In the genomic region with DNA sequence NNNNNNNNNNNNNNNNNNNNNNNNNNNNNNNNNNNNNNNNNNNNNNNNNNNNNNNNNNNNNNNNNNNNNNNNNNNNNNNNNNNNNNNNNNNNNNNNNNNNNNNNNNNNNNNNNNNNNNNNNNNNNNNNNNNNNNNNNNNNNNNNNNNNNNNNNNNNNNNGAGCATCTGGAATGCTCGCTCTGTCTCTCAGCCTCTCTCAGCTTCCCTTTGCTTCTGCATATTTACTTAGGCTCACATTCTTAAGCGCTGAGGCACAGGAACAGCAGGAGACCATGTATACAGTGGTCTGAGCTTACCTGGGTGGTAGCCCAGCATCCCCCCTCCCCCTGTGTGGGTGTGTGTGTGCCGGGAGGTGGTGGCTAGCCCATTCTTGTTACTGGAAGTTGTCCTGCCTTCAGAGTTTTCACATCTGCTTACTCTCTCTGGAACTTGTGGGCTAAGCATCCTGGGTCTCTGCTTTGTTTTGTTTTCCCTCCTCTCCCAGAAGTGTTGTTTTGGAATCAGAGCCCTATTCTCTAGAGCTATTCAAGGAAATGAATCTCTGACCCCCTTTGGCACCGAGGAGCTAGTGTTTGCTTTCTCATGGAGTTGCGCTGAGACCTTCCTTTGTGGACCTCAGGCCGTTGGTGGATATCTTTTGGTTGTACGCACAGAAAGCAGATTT, we compare ENCODE assay signal across 8 mouse cellular contexts. TPM values are rescaled to one million over a fixed set of nuclear protein-coding genes. Genes with fewer than 3 reads are reported as not detected.
A peak's percentile ranks its signal among the peaks of the same experiment; 100 is the strongest.
DNase-seq lines count a peak whose midpoint lies in the region; ATAC-seq lines count a peak whose summit lies in the region.

No protein-coding gene starts in this region.

- H3K4me3 ChIP-seq in heart, embryonic 12.5 days, result no peak overlapping the region
- no peak overlapping the region for H3K4me3 ChIP-seq in hindbrain, embryonic 16.5 days (ENCODE audit: low read length)

- peak; percentile 94 for DNase-seq in heart, adult 11 months
- DNase-seq in urinary bladder, postnatal 14 days (ENCODE audit: low spot score), result peak; percentile 31
- no peak for DNase-seq in urinary bladder, postnatal 4 days (ENCODE audit: low spot score in 2 of 2)
- no peak for DNase-seq in thymus, postnatal 10 days (ENCODE audit: low spot score in 2 of 2)
- no peak for DNase-seq in thymus, postnatal 0 days (ENCODE audit: low spot score)

- no peak overlapping the region; the same call in 1 of the 2 replicates for H3K9ac ChIP-seq in heart, embryonic 12.5 days
- H3K9ac ChIP-seq in hindbrain, embryonic 16.5 days (ENCODE audit: low read depth, low read length), result no peak overlapping the region

- H3K27ac ChIP-seq in heart, embryonic 12.5 days (ENCODE audit: poor library complexity, severe bottlenecking), result no peak overlapping the region
- H3K27ac ChIP-seq in hindbrain, embryonic 16.5 days (ENCODE audit: low read depth, low read length), result peak overlapping the region; percentile 36; the same call in 1 of the 2 replicates

- no peak for ATAC-seq in heart, embryonic 12.5 days (ENCODE audit: insufficient number of reproducible peaks, low FRiP score)
- ATAC-seq in hindbrain, embryonic 16.5 days, result peak; percentile 41
- no peak for ATAC-seq in CD4-positive, CD25-positive, alpha-beta regulatory T cell, adult 4 months

- H3K4me2 ChIP-seq in heart, embryonic 12.5 days, result no peak overlapping the region
- H3K4me2 ChIP-seq in hindbrain, embryonic 16.5 days (ENCODE audit: low read length), result no peak overlapping the region

- peaks cover 26% of the 10 kb centered on the region for H3K4me1 ChIP-seq in heart, embryonic 12.5 days (replicated peaks)
- H3K4me1 ChIP-seq in hindbrain, embryonic 16.5 days (ENCODE audit: control insufficient read depth, insufficient read depth, low read depth, low read length), result no peaks in the 10 kb centered on the region

- no peaks in the 10 kb centered on the region for H3K27me3 ChIP-seq in heart, embryonic 12.5 days (replicated peaks)
- no peaks in the 10 kb centered on the region for H3K27me3 ChIP-seq in hindbrain, embryonic 16.5 days (replicated peaks; ENCODE audit: control insufficient read depth, insufficient read depth, low read length)

- 40% methylated on average over 7 of the region's 7 CpGs for WGBS in heart, embryonic 12.5 days
- WGBS in hindbrain, embryonic 16.5 days, result 36% methylated on average over 7 of the region's 7 CpGs

- no peaks in the 10 kb centered on the region for H3K9me3 ChIP-seq in heart, embryonic 12.5 days (replicated peaks)
- no peaks in the 10 kb centered on the region for H3K9me3 ChIP-seq in hindbrain, embryonic 16.5 days (ENCODE audit: control insufficient read depth, low read length)

- no peaks in the 10 kb centered on the region for H3K36me3 ChIP-seq in heart, embryonic 12.5 days
- no peaks in the 10 kb centered on the region for H3K36me3 ChIP-seq in hindbrain, embryonic 16.5 days (ENCODE audit: control insufficient read depth, insufficient read depth, low read length)

RNA-seq across cellular contexts. Expression of gene Gpr171, which starts 19.6 kb away (rescaled TPM):
- 1.6 TPM in 2 replicates for polyA plus RNA-seq in heart, embryonic 12.5 days (2016; fragmentation: Nextera tagmentation; extraction: Ambion mirVana)
- 0.91 and 1.0 TPM in 2 replicates for polyA plus RNA-seq in hindbrain, embryonic 16.5 days (2015; fragmentation: Nextera tagmentation; extraction: Ambion mirVana)
- 10 to 100 TPM; 37.2 to 38.7 TPM for polyA plus RNA-seq in CD4-positive, CD25-positive, alpha-beta regulatory T cell, adult 4 months (2017; shearing (Covaris generic))
- polyA plus RNA-seq in thymus, postnatal 0 days (2015; fragmentation: Nextera tagmentation; extraction: Ambion mirVana), result 26.4 and 27.8 TPM in 2 replicates

RNA-seq across cellular contexts. Expression of gene P2ry14, which starts 32.2 kb away (rescaled TPM):
- 1.1 and 1.8 TPM in 2 replicates for polyA plus RNA-seq in heart, embryonic 12.5 days (2016; fragmentation: Nextera tagmentation; extraction: Ambion mirVana)
- polyA plus RNA-seq in hindbrain, embryonic 16.5 days (2015; fragmentation: Nextera tagmentation; extraction: Ambion mirVana), result 5.0 and 5.9 TPM in 2 replicates
- polyA plus RNA-seq in CD4-positive, CD25-positive, alpha-beta regulatory T cell, adult 4 months (2017; shearing (Covaris generic)), result 1 to 10 TPM; 4.8 to 5.2 TPM
- polyA plus RNA-seq in thymus, postnatal 0 days (2015; fragmentation: Nextera tagmentation; extraction: Ambion mirVana), result 6.9 and 7.3 TPM in 2 replicates

Comparison
In these comparisons a context has a peak if more than half of its experiments do, and no peak if none do; other contexts are left out.
1. DNase-seq: peak in heart, adult 11 months (single experiment) and urinary bladder, postnatal 14 days (single experiment); none in urinary bladder, postnatal 4 days (0 of 2), thymus, postnatal 10 days (0 of 2) and thymus, postnatal 0 days (single experiment).
2. RNA of gene Gpr171, which starts 19.6 kb away (polyA plus RNA-seq): 37.2 to 38.7 TPM in CD4-positive, CD25-positive, alpha-beta regulatory T cell, adult 4 months and 26.4 to 27.8 TPM in thymus, postnatal 0 days; 1.6 TPM in heart, embryonic 12.5 days and 0.91 to 1.0 TPM in hindbrain, embryonic 16.5 days; every median in the first group is over 10 times any median in the second.